Mouse (Mus musculus) ES-CJ7 (cell line): ENCODE measurements around the gene Hoxd9.

Experiments
- DNase-seq: peaks from one replicate; pipeline ENCODE4 v3.0.0; 2011; ENCODE audit warnings: low read depth, low spot score

Gene Hoxd9

GRCm38 (mm10) chr2:74748436-74748995 is 51.0 kb downstream of the Hoxd9 start:
- DNase-seq, result no peak

- DNase-seq, result peak; percentile 74
Observed at GRCm38 (mm10) chr2:74749337-74750121, 52.0 kb downstream of the Hoxd9 start.
